Mouse (Mus musculus) A20 (cell line): ENCODE data around the gene Ddx24.

Source experiments
- DNase-seq: peaks from one replicate; pipeline ENCODE4 v3.0.0-alpha.2; 2011; ENCODE audit warnings: low read depth, low spot score

Gene Ddx24

GRCm38 (mm10) chr12:103389982-103390381 is 35.6 kb downstream of the Ddx24 start:
- no peak for DNase-seq

- DNase-seq: no peak
These were observed 36.3 kb downstream of the Ddx24 start for GRCm38 (mm10) chr12:103389348-103389727.

GRCm38 (mm10) chr12:103388505-103389347 is 36.9 kb downstream of the Ddx24 start, which contains the start of gene Otub2:
Gene Otub2, plus strand, starts transcription at chr12:103388682.
- peak; percentile 97 for DNase-seq

- DNase-seq: no peak
These were observed 45.4 kb downstream of the Ddx24 start for GRCm38 (mm10) chr12:103380226-103380625.

- DNase-seq: no peak
These were observed 48.9 kb downstream of the Ddx24 start for GRCm38 (mm10) chr12:103376774-103377173.

GRCm38 (mm10) chr12:103376124-103376523 is 49.5 kb downstream of the Ddx24 start:
- DNase-seq: no peak

GRCm38 (mm10) chr12:103373530-103374236 is 51.9 kb downstream of the Ddx24 start:
- no peak for DNase-seq

- DNase-seq: peak; percentile 55
These were observed 53.9 kb downstream of the Ddx24 start for GRCm38 (mm10) chr12:103371711-103372110.

GRCm38 (mm10) chr12:103370861-103371260 is 54.8 kb downstream of the Ddx24 start:
- no peak for DNase-seq

- no peak for DNase-seq
These were observed 56.9 kb downstream of the Ddx24 start for GRCm38 (mm10) chr12:103368777-103369176.

GRCm38 (mm10) chr12:103368326-103368669 is 57.3 kb downstream of the Ddx24 start:
- DNase-seq: no peak

GRCm38 (mm10) chr12:103367620-103368325 is 57.9 kb downstream of the Ddx24 start:
- DNase-seq: peak; percentile 59

- DNase-seq: no peak
These were observed 58.5 kb downstream of the Ddx24 start for GRCm38 (mm10) chr12:103367171-103367570.

- DNase-seq: no peak
These were observed 63.3 kb downstream of the Ddx24 start for GRCm38 (mm10) chr12:103362336-103362735.

GRCm38 (mm10) chr12:103361539-103362307 is 63.9 kb downstream of the Ddx24 start:
- DNase-seq: no peak

GRCm38 (mm10) chr12:103360812-103361211 is 64.8 kb downstream of the Ddx24 start:
- no peak for DNase-seq

GRCm38 (mm10) chr12:103358951-103359801 is 66.5 kb downstream of the Ddx24 start:
- DNase-seq: no peak

- DNase-seq: no peak
These were observed 67.4 kb downstream of the Ddx24 start for GRCm38 (mm10) chr12:103358216-103358615.
